Mouse (Mus musculus) kidney, embryonic 16.5 days (tissue): ENCODE data around the gene Nova1. TPM values are rescaled to one million over a fixed set of nuclear protein-coding genes. Genes with fewer than 3 reads are reported as not detected.

ENCODE experiments used
- ATAC-seq: fragments of 200-750 bp; cut with Nextera tagmentation; 2 replicates; pipeline ENCODE4 v1.8.0; 2017; ENCODE audit warnings: moderate TSS enrichment; ENCODE audit not compliant: low FRiP score, low TSS enrichment
- H3K27ac ChIP-seq: fragments of 300-500 bp; sonication (generic); 2 replicates; pipeline ENCODE4 v1.5.1; 2014; ENCODE audit warnings: low read length
- H3K27me3 ChIP-seq: fragments of 300-500 bp; sonication (generic); 2 replicates; pipeline ENCODE4 v1.6.1; 2014; ENCODE audit warnings: low read length, control low read depth, mixed read lengths; ENCODE audit not compliant: insufficient read depth
- H3K36me3 ChIP-seq: fragments of 300-500 bp; sonication (generic); 2 replicates; pipeline ENCODE4 v1.6.1; 2014; ENCODE audit warnings: low read length, control low read depth, mixed read lengths; ENCODE audit not compliant: insufficient read depth
- H3K4me1 ChIP-seq: fragments of 300-500 bp; sonication (generic); 2 replicates; pipeline ENCODE4 v1.6.1; 2014; ENCODE audit warnings: low read length, control low read depth, mixed read lengths; ENCODE audit not compliant: insufficient read depth
- H3K4me2 ChIP-seq: fragments of 300-500 bp; sonication (generic); replicated peaks from 2 replicates; pipeline ENCODE4 v1.6.1; 2014; ENCODE audit warnings: low read depth, low read length
- H3K4me3 ChIP-seq: fragments of 300-500 bp; sonication (generic); 2 replicates; pipeline ENCODE4 v1.5.1; 2014; ENCODE audit warnings: mild to moderate bottlenecking, low read length
- H3K9ac ChIP-seq: fragments of 300-500 bp; sonication (generic); replicated peaks from 2 replicates; pipeline ENCODE4 v1.6.1; 2014; ENCODE audit warnings: low read length
- H3K9me3 ChIP-seq: fragments of 300-500 bp; sonication (generic); 2 replicates; pipeline ENCODE4 v1.6.1; 2016; ENCODE audit warnings: low read length, control low read depth
- WGBS: fragments of 180-500 bp; shearing (Covaris S2); extraction: QIAGEN DNeasy Blood & Tissue Kit; methylation state at CpG from one replicate; pipeline ENCODE4 v1.1.7; 2014; 5-methylcytosine and 5-hydroxymethylcytosine counted together
- polyA plus RNA-seq: library from polyadenylated mRNA; unstranded; fragments of >200 nt; fragmentation: Nextera tagmentation; extraction: Ambion mirVana; gene quantifications from 2 replicates; pipeline ENCODE4 v1.2.1, GENCODE M21; 2015

Gene Nova1
- 1.1 and 1.7 TPM in 2 replicates for polyA plus RNA-seq

- Histone ChIP-seq H3K4me1 (peaks cover 7% of the 10 kb centered on the region), H3K27ac (peak within 1 kb of the TSS; percentile 56), H3K9ac (peak within 1 kb of the TSS; percentile 71), H3K36me3 (no peaks in the 10 kb centered on the region), H3K27me3 (peaks cover 7% of the 10 kb centered on the region; the same call in 1 of the 2 replicates), H3K4me2 (peak within 1 kb of the TSS; percentile 92), H3K4me3 (peak within 1 kb of the TSS; percentile 79), H3K9me3 (no peaks in the 10 kb centered on the region)
- under 1% methylated on average over 26 of the region's 68 CpGs for WGBS
- peak; percentile 87 for ATAC-seq
Measured at GRCm38 (mm10) chr12:46818856-46819347, at the start of gene Nova1. Gene Nova1 (minus strand): TSS chr12:46818929.

- H3K4me3 ChIP-seq = peak overlapping the region; percentile 79
- under 1% methylated on average over 44 of the region's 57 CpGs for WGBS
- H3K4me2 ChIP-seq = peak overlapping the region; percentile 92
- peaks cover 7% of the 10 kb centered on the region; the same call in 1 of the 2 replicates for H3K27me3 ChIP-seq
- H3K9me3 ChIP-seq = no peaks in the 10 kb centered on the region
- peak overlapping the region; percentile 56 for H3K27ac ChIP-seq
- ATAC-seq = peak; percentile 97
- no peaks in the 10 kb centered on the region for H3K36me3 ChIP-seq
- peaks cover 7% of the 10 kb centered on the region for H3K4me1 ChIP-seq
- peak overlapping the region; percentile 71 for H3K9ac ChIP-seq
Measured at GRCm38 (mm10) chr12:46819348-46820022, 756 bp upstream of the Nova1 start.

GRCm38 (mm10) chr12:46818021-46818855 is 491 bp downstream of the Nova1 start:
- no peaks in the 10 kb centered on the region for H3K36me3 ChIP-seq
- peak overlapping the region; percentile 71 for H3K9ac ChIP-seq
- H3K4me2 ChIP-seq = peak overlapping the region; percentile 92
- WGBS = under 1% methylated on average over 43 of the region's 61 CpGs
- ATAC-seq = peak; percentile 17; the same call in 1 of the 2 replicates
- H3K27ac ChIP-seq = no peak overlapping the region
- H3K4me3 ChIP-seq = peak overlapping the region; percentile 79
- peaks cover 7% of the 10 kb centered on the region for H3K4me1 ChIP-seq
- no peaks in the 10 kb centered on the region for H3K9me3 ChIP-seq
- peaks cover 7% of the 10 kb centered on the region; the same call in 1 of the 2 replicates for H3K27me3 ChIP-seq

- Histone ChIP-seq H3K4me2 (peak overlapping the region; percentile 92), H3K36me3 (no peaks in the 10 kb centered on the region), H3K27ac (no peak overlapping the region), H3K9ac (no peak overlapping the region), H3K4me3 (peak overlapping the region; percentile 79), H3K4me1 (peaks cover 7% of the 10 kb centered on the region), H3K9me3 (no peaks in the 10 kb centered on the region), H3K27me3 (peaks cover 7% of the 10 kb centered on the region; the same call in 1 of the 2 replicates)
- 12% methylated on average over 14 of the region's 14 CpGs for WGBS
- ATAC-seq = no peak
Measured at GRCm38 (mm10) chr12:46817211-46817803, 1.4 kb downstream of the Nova1 start.

DNA sequence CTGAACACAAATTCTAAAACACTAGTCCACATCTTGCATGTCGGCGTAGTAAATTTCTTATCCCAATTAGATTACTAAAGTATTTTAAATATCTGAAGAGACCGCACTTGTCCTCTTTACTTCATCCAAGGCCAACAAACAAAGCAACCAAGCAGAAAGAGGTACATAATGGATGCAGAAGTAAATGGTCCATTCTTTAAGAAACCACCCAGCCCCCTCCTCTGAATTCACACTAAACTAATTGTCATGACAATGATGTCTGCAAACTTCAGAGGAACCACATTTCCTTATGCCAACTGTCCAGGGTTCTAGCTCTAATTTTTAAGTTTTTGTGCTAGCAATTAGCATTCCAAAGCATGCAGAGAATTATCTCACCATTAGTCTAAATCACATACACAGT is 2.4 kb downstream of the Nova1 start:
- no peak overlapping the region for H3K4me2 ChIP-seq
- peaks cover 7% of the 10 kb centered on the region; the same call in 1 of the 2 replicates for H3K27me3 ChIP-seq
- no peak for ATAC-seq
- no peak overlapping the region for H3K27ac ChIP-seq
- H3K9ac ChIP-seq = no peak overlapping the region
- 93% methylated on average over 3 of the region's 3 CpGs for WGBS
- H3K4me3 ChIP-seq = no peak overlapping the region
- no peaks in the 10 kb centered on the region for H3K9me3 ChIP-seq
- no peaks in the 10 kb centered on the region for H3K36me3 ChIP-seq
- H3K4me1 ChIP-seq = peaks cover 7% of the 10 kb centered on the region

DNA sequence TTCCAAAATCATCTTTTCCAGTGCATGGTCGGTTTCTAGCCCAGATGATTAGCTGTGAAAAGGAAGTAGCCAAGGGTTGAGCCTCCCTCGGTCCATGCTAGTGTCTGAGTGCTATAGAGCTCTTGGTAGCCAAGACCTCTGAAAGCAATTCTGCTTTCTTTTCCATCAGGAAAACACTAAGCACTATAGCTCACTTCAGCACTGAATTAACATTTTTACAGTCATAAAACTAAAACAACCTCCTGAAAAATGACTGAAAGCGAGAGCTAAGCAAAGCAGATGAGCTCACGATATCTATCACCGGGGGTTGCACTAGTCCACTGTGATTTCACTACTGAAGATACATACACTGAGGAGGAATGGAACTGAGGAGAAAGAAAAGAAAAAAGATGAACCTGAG is 3.0 kb downstream of the Nova1 start:
- Histone ChIP-seq H3K9me3 (no peaks in the 10 kb centered on the region), H3K4me2 (no peak overlapping the region), H3K27me3 (peaks cover 7% of the 10 kb centered on the region; the same call in 1 of the 2 replicates), H3K9ac (no peak overlapping the region), H3K36me3 (no peaks in the 10 kb centered on the region), H3K27ac (no peak overlapping the region), H3K4me1 (peaks cover 7% of the 10 kb centered on the region), H3K4me3 (no peak overlapping the region)
- no peak for ATAC-seq
- 81% methylated on average over 5 of the region's 5 CpGs for WGBS

GRCm38 (mm10) chr12:46814820-46815219 is 3.9 kb downstream of the Nova1 start:
- Histone ChIP-seq H3K9me3 (no peaks in the 10 kb centered on the region), H3K27ac (no peak overlapping the region), H3K4me2 (no peak overlapping the region), H3K36me3 (no peaks in the 10 kb centered on the region), H3K9ac (no peak overlapping the region), H3K4me3 (no peak overlapping the region), H3K27me3 (peaks cover 7% of the 10 kb centered on the region; the same call in 1 of the 2 replicates), H3K4me1 (peaks cover 7% of the 10 kb centered on the region)
- no peak for ATAC-seq
- 78% methylated on average over 4 of the region's 4 CpGs for WGBS

- no peak for ATAC-seq
- Histone ChIP-seq H3K9me3 (no peaks in the 10 kb centered on the region), H3K4me2 (no peak overlapping the region), H3K4me1 (no peaks in the 10 kb centered on the region), H3K9ac (no peak overlapping the region), H3K36me3 (no peaks in the 10 kb centered on the region), H3K27ac (no peak overlapping the region), H3K27me3 (no peaks in the 10 kb centered on the region), H3K4me3 (no peak overlapping the region)
- 79% methylated on average over 1 of the region's 1 CpGs for WGBS
Measured at GRCm38 (mm10) chr12:46801311-46801710, 17.4 kb downstream of the Nova1 start.

DNA sequence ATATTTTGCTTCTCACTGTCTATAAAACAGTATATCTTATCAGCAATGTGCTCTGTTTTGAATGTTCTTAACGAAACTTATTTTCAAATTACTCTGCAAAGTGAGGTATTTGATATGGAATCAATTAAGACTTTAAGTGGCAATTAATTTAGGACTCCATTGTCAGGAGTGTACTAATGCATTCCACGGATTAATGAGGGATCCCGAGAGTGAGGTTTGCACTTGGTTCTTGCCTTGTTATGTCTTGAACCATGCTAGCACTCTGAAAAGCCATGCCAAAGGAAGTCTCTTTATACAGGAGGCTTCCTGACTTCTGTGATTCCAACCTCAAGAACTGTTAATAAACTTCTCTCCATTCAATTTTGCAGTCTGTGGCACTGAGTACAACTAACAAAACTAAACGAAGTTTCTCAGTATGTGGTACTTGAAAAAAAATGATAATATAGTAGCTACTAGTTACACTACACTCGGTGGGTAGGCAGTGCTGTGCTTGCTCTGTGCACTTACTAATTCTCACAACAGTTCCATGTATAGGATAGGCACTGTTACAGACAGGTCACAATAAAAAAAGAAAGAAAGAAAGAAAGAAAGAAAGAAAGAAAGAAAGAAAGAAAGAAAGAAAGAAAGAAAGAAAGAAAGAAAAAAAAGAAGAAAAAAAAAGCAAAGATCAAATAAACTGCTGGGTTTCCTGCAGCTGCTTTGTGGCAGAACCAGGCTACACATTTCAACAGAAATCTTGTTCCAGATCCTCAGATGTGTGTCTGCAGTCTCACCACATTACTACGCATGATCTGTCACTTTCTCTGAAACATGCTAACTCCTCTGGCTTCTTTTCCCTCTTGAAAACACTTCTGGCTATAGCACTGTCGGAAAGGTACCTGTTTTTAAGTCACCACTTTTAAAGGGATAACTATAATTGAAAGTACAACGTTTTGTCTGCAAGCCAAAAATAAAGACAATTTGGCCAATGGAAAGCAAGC is 36.1 kb downstream of the Nova1 start:
- no peaks in the 10 kb centered on the region for H3K27me3 ChIP-seq
- no peaks in the 10 kb centered on the region for H3K4me1 ChIP-seq
- H3K4me3 ChIP-seq = no peak overlapping the region
- H3K9ac ChIP-seq = no peak overlapping the region
- WGBS = 67% methylated on average over 8 of the region's 8 CpGs
- H3K4me2 ChIP-seq = no peak overlapping the region
- no peaks in the 10 kb centered on the region for H3K9me3 ChIP-seq
- no peaks in the 10 kb centered on the region for H3K36me3 ChIP-seq
- no peak for ATAC-seq
- H3K27ac ChIP-seq = no peak overlapping the region
